Mouse (Mus musculus): Measurements from ENCODE around the gene Slc5a4a. TPM values are rescaled to one million over a fixed set of nuclear protein-coding genes. Genes with fewer than 3 reads are reported as not detected.

Slc5a4a gene
- total RNA-seq, 2 experiments from 2014 or later = not detected

DNA sequence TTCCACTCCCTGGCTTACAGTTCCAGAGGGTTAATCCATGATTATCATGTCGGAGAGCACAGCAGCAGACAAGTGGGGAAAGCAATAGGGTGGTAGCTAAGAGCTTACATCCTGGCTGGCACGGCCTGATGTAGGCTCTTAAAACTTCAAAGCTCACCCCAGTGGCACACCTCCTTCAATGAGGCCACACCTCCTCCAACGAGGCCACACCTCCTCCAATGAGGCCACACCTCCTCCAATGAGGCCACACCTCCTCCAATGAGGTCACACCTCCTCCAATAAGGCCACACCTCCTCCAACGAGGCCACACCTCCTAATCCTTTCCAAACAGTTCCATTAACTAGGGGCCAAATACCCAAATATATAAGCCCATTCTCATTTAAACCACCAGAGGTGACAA is 66.9 kb downstream of the Slc5a4a start:
- no peak for ATAC-seq (replicated peaks; ENCODE audit: low FRiP score, poor library complexity, severe bottlenecking)

DNA sequence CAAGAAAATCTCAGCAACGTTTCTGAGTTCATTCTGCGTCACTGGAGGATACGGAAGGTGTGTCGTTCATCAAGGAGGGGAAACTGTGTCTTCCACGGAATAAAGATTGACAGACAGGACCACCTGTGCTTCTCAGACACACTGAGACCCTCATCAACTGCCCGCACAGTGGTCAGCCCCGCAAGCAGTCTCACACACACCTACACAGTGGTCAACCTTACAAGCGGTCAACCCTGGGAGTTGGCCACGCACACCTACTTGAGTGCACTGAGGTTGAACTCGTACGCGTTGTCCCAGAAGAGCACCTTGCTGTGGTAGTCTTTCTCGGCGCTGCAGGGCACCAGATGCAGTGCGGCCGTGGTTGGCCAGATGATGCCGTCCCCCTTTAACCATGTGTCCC is 69.8 kb downstream of the Slc5a4a start:
- ATAC-seq (replicated peaks; ENCODE audit: low FRiP score, poor library complexity, severe bottlenecking) = no peak

- ATAC-seq (replicated peaks; ENCODE audit: low FRiP score, poor library complexity, severe bottlenecking) = no peak
Measured at GRCm38 (mm10) chr10:76218240-76218639, 71.0 kb downstream of the Slc5a4a start.

GRCm38 (mm10) chr10:76225944-76226343 is 78.7 kb downstream of the Slc5a4a start:
- no peak for ATAC-seq (replicated peaks; ENCODE audit: low FRiP score, poor library complexity, severe bottlenecking)

- ATAC-seq (replicated peaks; ENCODE audit: low FRiP score, poor library complexity, severe bottlenecking) = no peak
Measured at GRCm38 (mm10) chr10:76229627-76230026, 82.4 kb downstream of the Slc5a4a start.

- peak; percentile 97 for ATAC-seq (replicated peaks; ENCODE audit: low FRiP score, poor library complexity, severe bottlenecking)
Measured at GRCm38 (mm10) chr10:76237341-76238225, 90.3 kb downstream of the Slc5a4a start, which contains the start of gene Prmt2. Gene Prmt2, minus strand, starts transcription at chr10:76237865.

Other genes with a start within 250 kb of the Slc5a4a start
- 9.4 and 16.9 TPM in 2 replicates for gene Smarcb1, start 225.8 kb upstream of the Slc5a4a start, total RNA-seq (2015; ENCODE audit: low replicate concordance)
- 15.7 and 16.7 TPM in 2 replicates for gene Smarcb1, start 225.8 kb upstream of the Slc5a4a start, total RNA-seq (2017; ENCODE audit: low replicate concordance)
- 33.2 and 46.5 TPM in 2 replicates for gene Chchd10, start 214.3 kb upstream of the Slc5a4a start, total RNA-seq (2015; ENCODE audit: low replicate concordance)
- 27.2 and 33.2 TPM in 2 replicates for gene Chchd10, start 214.3 kb upstream of the Slc5a4a start, total RNA-seq (2017; ENCODE audit: low replicate concordance)
- not detected in 2 replicates for gene Mmp11, start 211.0 kb upstream of the Slc5a4a start, total RNA-seq (2015; ENCODE audit: low replicate concordance)
- 1.1 TPM in 1 of 2 replicates, not detected in the other for gene Mmp11, start 211.0 kb upstream of the Slc5a4a start, total RNA-seq (2017; ENCODE audit: low replicate concordance)
- 91.3 and 110 TPM in 2 replicates for gene Gm867, start 206.8 kb upstream of the Slc5a4a start, total RNA-seq (2015; ENCODE audit: low replicate concordance)
- 27.6 and 34.8 TPM in 2 replicates for gene Gm867, start 206.8 kb upstream of the Slc5a4a start, total RNA-seq (2017; ENCODE audit: low replicate concordance)
- not detected in 2 replicates for gene Vpreb3, start 204.4 kb upstream of the Slc5a4a start, total RNA-seq (2015; ENCODE audit: low replicate concordance)
- gene Vpreb3, start 204.4 kb upstream of the Slc5a4a start, total RNA-seq (2017; ENCODE audit: low replicate concordance) = not detected in 2 replicates
- not detected in 2 replicates for gene Gm5134, start 192.9 kb upstream of the Slc5a4a start, total RNA-seq (2015; ENCODE audit: low replicate concordance)
- gene Gm5134, start 192.9 kb upstream of the Slc5a4a start, total RNA-seq (2017; ENCODE audit: low replicate concordance) = 1.3 TPM in 1 of 2 replicates, not detected in the other
- 0.63 and 2.7 TPM in 2 replicates for gene Zfp280b, start 114.8 kb upstream of the Slc5a4a start, total RNA-seq (2015; ENCODE audit: low replicate concordance)
- gene Zfp280b, start 114.8 kb upstream of the Slc5a4a start, total RNA-seq (2017; ENCODE audit: low replicate concordance) = 1.8 and 2.2 TPM in 2 replicates
- not detected in 2 replicates for gene Slc5a4b, start 36.5 kb upstream of the Slc5a4a start, total RNA-seq (2015; ENCODE audit: low replicate concordance)
- 0.51 TPM in 1 of 2 replicates, not detected in the other for gene Slc5a4b, start 36.5 kb upstream of the Slc5a4a start, total RNA-seq (2017; ENCODE audit: low replicate concordance)
- gene Prmt2, start 90.4 kb downstream of the Slc5a4a start, total RNA-seq (2015; ENCODE audit: low replicate concordance) = not detected in 2 replicates
- gene Prmt2, start 90.4 kb downstream of the Slc5a4a start, total RNA-seq (2017; ENCODE audit: low replicate concordance) = not detected in 2 replicates
- not detected in 2 replicates for gene S100b, start 106.4 kb downstream of the Slc5a4a start, total RNA-seq (2015; ENCODE audit: low replicate concordance)
- gene S100b, start 106.4 kb downstream of the Slc5a4a start, total RNA-seq (2017; ENCODE audit: low replicate concordance) = not detected in 2 replicates
- 0.77 and 0.84 TPM in 2 replicates for gene Dip2a, start 197.8 kb downstream of the Slc5a4a start, total RNA-seq (2015; ENCODE audit: low replicate concordance)
- gene Dip2a, start 197.8 kb downstream of the Slc5a4a start, total RNA-seq (2017; ENCODE audit: low replicate concordance) = 0.34 and 4.7 TPM in 2 replicates